Mouse (Mus musculus): ENCODE data around the gene Apbb1ip.

DNA sequence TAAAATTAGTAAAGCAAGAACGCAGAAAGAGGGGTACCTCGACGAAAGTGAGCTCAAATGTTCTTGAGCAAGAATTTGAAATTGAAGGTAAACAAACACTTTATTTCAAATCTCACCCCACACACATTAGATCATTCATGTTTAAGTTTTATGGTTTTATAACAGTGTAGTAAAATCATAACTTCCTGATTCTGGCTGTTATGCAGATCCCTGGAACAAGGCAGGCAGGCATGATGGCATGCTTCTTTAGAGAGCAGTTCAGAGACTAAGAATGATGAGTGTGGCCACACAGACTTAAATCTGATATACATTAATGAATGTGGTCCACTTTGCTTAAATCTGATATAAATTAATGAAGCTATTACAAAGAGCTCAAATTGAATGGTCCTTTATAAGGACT is 102.7 kb downstream of the Apbb1ip start:
- TF ChIP-seq CTCF (IDR thresholded peaks at IDR 0.05; ENCODE audit: low read depth) (no peak), EP300 (IDR thresholded peaks at IDR 0.05; ENCODE audit: low read depth) (no peak)

All from heart, postnatal 0 days (tissue).